Mouse (Mus musculus): Measurements from ENCODE around the gene Eef1akmt2. TPM values are rescaled to one million over a fixed set of nuclear protein-coding genes. Genes with fewer than 3 reads are reported as not detected.
A peak's percentile ranks its signal among the peaks of the same experiment; 100 is the strongest.

The Eef1akmt2 gene
- polyA plus RNA-seq, 1 experiment from 2014 or later: 42.7 TPM

GRCm38 (mm10) chr7:132811716-132812618 is 40.5 kb downstream of the Eef1akmt2 start:
- in situ Hi-C loops (cut with MboI; ENCODE audit: low pct_unique_long_range_greater_than_20kb): loop anchor here (10.0 kb wide), 1 partner anchor 237 kb away; the partner anchor contains the start of gene Oat
- no peak for TF ChIP-seq CTCF (IDR thresholded peaks at IDR 0.05)
- no peaks in the 10 kb centered on the region for H3K27me3 ChIP-seq
- ATAC-seq (no peak), DNase-seq (ENCODE audit: low read depth, low spot score) (no peak)
- ChIA-PET CTCF (interaction anchor here (0.7 to 5.3 kb wide), 10 partner anchors 10 to 192 kb away, joined by 3 to 68 read pairs (median 4); no protein-coding TSS in a partner anchor), POLR2A (interaction anchor here (1.2 to 1.8 kb wide), 2 partner anchors 155 to 156 kb away, joined by 4 to 8 read pairs; no protein-coding TSS in a partner anchor)

GRCm38 (mm10) chr7:132810879-132811278 is 41.6 kb downstream of the Eef1akmt2 start:
- no peak for TF ChIP-seq CTCF (IDR thresholded peaks at IDR 0.05)
- ATAC-seq (peak; percentile 40), DNase-seq (ENCODE audit: low read depth, low spot score) (no peak)
- in situ Hi-C loops (cut with MboI; ENCODE audit: low pct_unique_long_range_greater_than_20kb): loop anchor here (10.0 kb wide), 1 partner anchor 236 kb away; the partner anchor contains the start of gene Oat
- CTCF ChIA-PET: interaction anchor here (0.7 to 5.3 kb wide), 18 partner anchors 9 to 193 kb away, joined by 3 to 68 read pairs (median 3); no protein-coding TSS in a partner anchor
- POLR2A ChIA-PET: interaction anchor here (1.6 to 1.8 kb wide), 2 partner anchors 29 to 155 kb away, joined by 3 to 8 read pairs; no protein-coding TSS in a partner anchor
- H3K27me3 ChIP-seq: no peaks in the 10 kb centered on the region

- ChIA-PET POLR2A (interaction anchor here (0.7 to 1.8 kb wide), 4 partner anchors 15 to 154 kb away, joined by 3 to 8 read pairs (median 4); no protein-coding TSS in a partner anchor), CTCF (interaction anchor here (1.0 to 5.3 kb wide), 11 partner anchors 9 to 159 kb away, joined by 3 to 68 read pairs (median 4); no protein-coding TSS in a partner anchor)
- in situ Hi-C loops (cut with MboI; ENCODE audit: low pct_unique_long_range_greater_than_20kb): loop anchor here (10.0 kb wide), 1 partner anchor 236 kb away; the partner anchor contains the start of gene Oat
- H3K27me3 ChIP-seq: no peaks in the 10 kb centered on the region
- DNase-seq (ENCODE audit: low read depth, low spot score) (no peak), ATAC-seq (no peak)
- TF ChIP-seq CTCF (IDR thresholded peaks at IDR 0.05): no peak
Observed at GRCm38 (mm10) chr7:132810368-132810767, 42.1 kb downstream of the Eef1akmt2 start.

- CTCF ChIA-PET: interaction anchor here (1.6 to 5.3 kb wide), 3 partner anchors 44 to 152 kb away, joined by 3 to 68 read pairs (median 7); no protein-coding TSS in a partner anchor
- in situ Hi-C loops (cut with MboI; ENCODE audit: low pct_unique_long_range_greater_than_20kb): loop anchor here (5.0 to 10.0 kb wide), 2 partner anchors 152 to 235 kb away; partner anchors contain the start of gene Oat
- POLR2A ChIA-PET: interaction anchor here (0.6 to 1.8 kb wide), 6 partner anchors 14 to 153 kb away, joined by 3 to 8 read pairs (median 4); no protein-coding TSS in a partner anchor
- ATAC-seq: no peak
- no peak for TF ChIP-seq CTCF (IDR thresholded peaks at IDR 0.05)
- H3K27me3 ChIP-seq: no peaks in the 10 kb centered on the region
- no peak for DNase-seq (ENCODE audit: low read depth, low spot score)
Observed at GRCm38 (mm10) chr7:132809721-132810120, 42.8 kb downstream of the Eef1akmt2 start.

- CTCF ChIA-PET: interaction anchor here (5.3 kb wide), 1 partner anchor 152 kb away, joined by 68 read pairs; no protein-coding TSS in a partner anchor
- DNase-seq (ENCODE audit: low read depth, low spot score): no peak
Observed at GRCm38 (mm10) chr7:132808841-132809682, 43.4 kb downstream of the Eef1akmt2 start.

GRCm38 (mm10) chr7:132808051-132808796 is 44.2 kb downstream of the Eef1akmt2 start:
- ChIA-PET POLR2A (interaction anchor here (0.7 kb wide), 1 partner anchor 56 kb away, joined by 3 read pairs; no protein-coding TSS in a partner anchor), CTCF (interaction anchor here (5.3 kb wide), 1 partner anchor 151 kb away, joined by 68 read pairs; no protein-coding TSS in a partner anchor)
- no peak for TF ChIP-seq CTCF (IDR thresholded peaks at IDR 0.05)
- in situ Hi-C loops (cut with MboI; ENCODE audit: low pct_unique_long_range_greater_than_20kb): loop anchor here (5.0 kb wide), 1 partner anchor 151 kb away; no protein-coding TSS in a partner anchor
- no peak for ATAC-seq
- DNase-seq (ENCODE audit: low read depth, low spot score): no peak
- H3K27me3 ChIP-seq: no peaks in the 10 kb centered on the region

More at GRCm38 (mm10) chr7:132808841-132809682, 43.4 kb downstream of the Eef1akmt2 start:
- no peak for ATAC-seq
- in situ Hi-C loops (cut with MboI; ENCODE audit: low pct_unique_long_range_greater_than_20kb): loop anchor here (5.0 kb wide), 1 partner anchor 152 kb away; no protein-coding TSS in a partner anchor
- POLR2A ChIA-PET: interaction anchor here (0.6 to 1.6 kb wide), 4 partner anchors 13 to 151 kb away, joined by 3 to 4 read pairs (median 3); no protein-coding TSS in a partner anchor
- H3K27me3 ChIP-seq: no peaks in the 10 kb centered on the region
- no peak for TF ChIP-seq CTCF (IDR thresholded peaks at IDR 0.05)

GRCm38 (mm10) chr7:132806926-132807857 is 45.3 kb downstream of the Eef1akmt2 start:
- no peak for ATAC-seq
- in situ Hi-C loops (cut with MboI; ENCODE audit: low pct_unique_long_range_greater_than_20kb): loop anchor here (5.0 kb wide), 1 partner anchor 150 kb away; no protein-coding TSS in a partner anchor
- POLR2A ChIA-PET: no interaction called here
- no peaks in the 10 kb centered on the region for H3K27me3 ChIP-seq
- CTCF ChIA-PET: no interaction called here
- no peak for DNase-seq (ENCODE audit: low read depth, low spot score)
- no peak for TF ChIP-seq CTCF (IDR thresholded peaks at IDR 0.05)

- no peak for DNase-seq (ENCODE audit: low read depth, low spot score)
- ChIA-PET POLR2A (no interaction called here), CTCF (interaction anchor here (1.7 kb wide), 1 partner anchor 149 kb away, joined by 6 read pairs; no protein-coding TSS in a partner anchor)
- no peak for ATAC-seq
- in situ Hi-C loops (cut with MboI; ENCODE audit: low pct_unique_long_range_greater_than_20kb): loop anchor here (5.0 kb wide), 1 partner anchor 149 kb away; no protein-coding TSS in a partner anchor
- TF ChIP-seq CTCF (IDR thresholded peaks at IDR 0.05): no peak
- no peaks in the 10 kb centered on the region for H3K27me3 ChIP-seq
Observed at GRCm38 (mm10) chr7:132806286-132806685, 46.2 kb downstream of the Eef1akmt2 start.

Measured in Patski (cell line).